Mouse (Mus musculus) stomach, embryonic 16.5 days (tissue): Measurements from ENCODE around the gene Pfn3. TPM values are rescaled to one million over a fixed set of nuclear protein-coding genes. Genes with fewer than 3 reads are reported as not detected.
A peak's percentile ranks its signal among the peaks of the same experiment; 100 is the strongest.

Source experiments
- ATAC-seq: fragments of 200-750 bp; cut with Nextera tagmentation; 2 replicates; pipeline ENCODE4 v1.8.0; 2017; ENCODE audit warnings: moderate number of reproducible peaks, moderate TSS enrichment; ENCODE audit not compliant: insufficient read depth, low FRiP score
- H3K27ac ChIP-seq: fragments of 300-500 bp; sonication (generic); 2 replicates; pipeline ENCODE4 v1.5.1; 2014; ENCODE audit warnings: low read length
- H3K27me3 ChIP-seq: fragments of 300-500 bp; sonication (generic); 2 replicates; pipeline ENCODE4 v1.6.1; 2014; ENCODE audit warnings: low read length, control low read depth, mixed read lengths; ENCODE audit not compliant: control insufficient read depth, insufficient read depth
- H3K36me3 ChIP-seq: fragments of 300-500 bp; sonication (generic); 2 replicates; pipeline ENCODE4 v1.6.1; 2014; ENCODE audit warnings: low read length; ENCODE audit not compliant: control insufficient read depth, insufficient read depth
- H3K4me1 ChIP-seq: fragments of 300-500 bp; sonication (generic); 2 replicates; pipeline ENCODE4 v1.6.1; 2014; ENCODE audit warnings: low read length, control low read depth, mixed read lengths; ENCODE audit not compliant: control insufficient read depth, insufficient read depth
- H3K4me2 ChIP-seq: fragments of 300-500 bp; sonication (generic); 2 replicates; pipeline ENCODE4 v1.6.1; 2014; ENCODE audit warnings: low read depth, low read length, mixed read lengths
- H3K4me3 ChIP-seq: fragments of 300-500 bp; sonication (generic); replicated peaks from 2 replicates; pipeline ENCODE4 v1.5.1; 2014; ENCODE audit warnings: mild to moderate bottlenecking, low read length
- H3K9ac ChIP-seq: fragments of 300-500 bp; sonication (generic); 2 replicates; pipeline ENCODE4 v1.6.1; 2014; ENCODE audit warnings: low read length
- H3K9me3 ChIP-seq: fragments of 300-500 bp; sonication (generic); replicated peaks from 2 replicates; pipeline ENCODE4 v1.6.1; 2016; ENCODE audit warnings: low read length, control low read depth; ENCODE audit not compliant: control insufficient read depth
- WGBS: fragments of 180-500 bp; shearing (Covaris S2); extraction: QIAGEN DNeasy Blood & Tissue Kit; methylation state at CpG from one replicate; pipeline ENCODE4 v1.1.7; 2014; 5-methylcytosine and 5-hydroxymethylcytosine counted together
- polyA plus RNA-seq: library from polyadenylated mRNA; unstranded; fragments of >200 nt; fragmentation: Nextera tagmentation; extraction: Ambion mirVana; gene quantifications from 2 replicates; pipeline ENCODE4 v1.2.1, GENCODE M21; 2015

Pfn3 gene
- polyA plus RNA-seq, 1 experiment from 2014 or later, result not detected

GRCm38 (mm10) chr13:55375877-55376276 is 39.2 kb downstream of the Pfn3 start:
- no peak for ATAC-seq

DNA sequence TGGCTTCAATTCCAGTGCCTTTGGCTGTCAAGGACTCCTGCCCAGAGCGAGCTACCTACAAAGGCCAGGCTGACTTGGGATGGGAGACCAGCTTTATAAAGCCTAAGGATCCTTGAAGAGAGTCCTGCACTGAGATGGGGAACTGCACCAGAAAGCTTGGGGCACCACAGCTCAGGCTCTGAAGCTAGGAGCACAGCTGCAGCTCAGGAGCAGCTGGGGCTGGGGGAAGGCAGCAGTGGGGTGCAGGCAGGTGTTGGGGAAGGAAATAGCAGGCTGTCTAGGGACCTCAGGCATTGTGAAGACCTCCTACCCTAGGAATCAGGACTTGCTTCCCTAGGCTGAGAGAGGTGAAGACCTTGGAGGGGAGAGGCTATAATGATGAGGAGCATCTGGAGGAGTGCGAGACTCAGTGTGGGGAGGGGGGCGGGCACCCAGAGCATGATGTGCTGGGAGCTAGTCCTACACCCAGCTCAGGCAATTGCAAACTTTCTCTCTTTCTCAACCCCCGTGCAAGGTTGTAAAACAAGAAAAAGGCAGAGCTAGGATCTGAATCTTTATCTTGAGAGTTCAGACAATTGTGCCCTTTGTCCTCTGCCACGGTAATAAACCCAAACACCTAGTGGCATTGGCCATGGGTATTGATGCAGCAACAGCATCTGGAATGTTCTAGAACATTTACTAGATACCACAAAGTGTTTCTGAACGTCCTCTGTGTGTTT is 40.7 kb downstream of the Pfn3 start:
- H3K27me3 ChIP-seq, result peaks cover 8% of the 10 kb centered on the region
- peaks cover 3% of the 10 kb centered on the region; the same call in 1 of the 2 replicates for H3K4me1 ChIP-seq
- 52% methylated on average over 6 of the region's 6 CpGs for WGBS
- H3K9ac ChIP-seq, result 0 out of 2 replicates have a peak overlapping the region, but pooled peaks have one; percentile 23
- H3K9me3 ChIP-seq, result no peaks in the 10 kb centered on the region
- H3K4me3 ChIP-seq, result no peak overlapping the region
- no peak overlapping the region for H3K27ac ChIP-seq
- H3K36me3 ChIP-seq, result no peaks in the 10 kb centered on the region
- no peak overlapping the region for H3K4me2 ChIP-seq
- no peak for ATAC-seq

More at GRCm38 (mm10) chr13:55375877-55376276, 39.2 kb downstream of the Pfn3 start:
- H3K4me2 ChIP-seq, result no peak overlapping the region
- no peaks in the 10 kb centered on the region for H3K36me3 ChIP-seq
- no peak overlapping the region for H3K4me3 ChIP-seq
- H3K4me1 ChIP-seq, result no peaks in the 10 kb centered on the region
- H3K27ac ChIP-seq, result no peak overlapping the region
- WGBS, result 70% methylated on average over 2 of the region's 2 CpGs
- no peak overlapping the region for H3K9ac ChIP-seq
- H3K9me3 ChIP-seq, result no peaks in the 10 kb centered on the region
- peaks cover 16% of the 10 kb centered on the region for H3K27me3 ChIP-seq

DNA sequence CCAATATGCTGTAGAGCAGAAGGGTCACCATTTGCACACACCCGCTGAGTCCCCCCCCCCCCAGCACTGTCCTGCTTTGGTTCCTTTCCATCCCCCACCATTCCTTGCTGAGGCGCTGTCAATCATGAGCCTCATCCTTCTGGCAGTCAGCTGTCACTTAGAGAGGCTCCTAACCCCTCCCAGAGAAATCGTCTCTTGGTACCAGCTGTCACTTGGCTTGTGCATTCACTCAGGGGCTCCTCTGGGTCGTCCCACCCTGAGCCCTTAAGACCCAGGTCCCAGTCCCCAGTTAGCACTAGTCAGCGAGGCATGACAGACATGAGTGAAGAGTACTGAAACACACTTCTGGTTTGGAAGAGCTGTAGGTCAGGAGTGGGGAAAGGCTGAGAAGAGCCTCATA is 43.3 kb downstream of the Pfn3 start:
- Histone ChIP-seq H3K4me2 (no peak overlapping the region), H3K36me3 (no peaks in the 10 kb centered on the region), H3K9me3 (no peaks in the 10 kb centered on the region), H3K27ac (no peak overlapping the region), H3K4me1 (peaks cover 3% of the 10 kb centered on the region; the same call in 1 of the 2 replicates), H3K27me3 (no peaks in the 10 kb centered on the region), H3K4me3 (no peak overlapping the region), H3K9ac (no peak overlapping the region)
- ATAC-seq, result no peak
- 61% methylated on average over 5 of the region's 5 CpGs for WGBS

GRCm38 (mm10) chr13:55371007-55371681 is 43.9 kb downstream of the Pfn3 start:
- WGBS, result 56% methylated on average over 8 of the region's 8 CpGs
- no peak for ATAC-seq
- H3K9me3 ChIP-seq, result no peaks in the 10 kb centered on the region
- H3K4me3 ChIP-seq, result no peak overlapping the region
- H3K9ac ChIP-seq, result no peak overlapping the region
- H3K4me2 ChIP-seq, result no peak overlapping the region
- H3K27me3 ChIP-seq, result no peaks in the 10 kb centered on the region
- H3K4me1 ChIP-seq, result peaks cover 3% of the 10 kb centered on the region; the same call in 1 of the 2 replicates
- no peaks in the 10 kb centered on the region for H3K36me3 ChIP-seq
- H3K27ac ChIP-seq, result no peak overlapping the region

DNA sequence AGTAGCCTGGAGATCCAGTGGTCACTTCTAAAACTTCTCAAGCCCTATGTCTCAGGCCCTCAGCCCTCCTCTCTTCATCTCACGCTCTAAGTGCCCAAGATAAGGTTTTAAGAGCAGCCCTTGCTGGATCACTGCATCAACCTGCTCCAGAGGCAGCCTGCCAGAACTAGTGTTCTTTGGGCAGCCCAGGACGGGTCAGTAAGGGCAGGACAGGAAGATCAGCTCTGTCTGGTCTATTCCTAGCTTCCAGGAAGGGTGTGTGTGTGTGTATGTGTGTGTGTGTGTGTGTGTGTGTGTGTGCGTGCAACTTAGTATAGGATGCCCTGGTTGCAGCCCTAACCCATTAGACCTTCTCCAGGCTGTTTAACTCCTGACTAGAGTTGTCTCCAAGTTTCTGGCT is 44.8 kb downstream of the Pfn3 start:
- ATAC-seq, result no peak
- peaks cover 3% of the 10 kb centered on the region; the same call in 1 of the 2 replicates for H3K4me1 ChIP-seq
- peak overlapping the region; percentile 20; the same call in 1 of the 2 replicates for H3K4me3 ChIP-seq
- H3K9ac ChIP-seq, result no peak overlapping the region
- 56% methylated on average over 3 of the region's 3 CpGs for WGBS
- no peaks in the 10 kb centered on the region for H3K9me3 ChIP-seq
- H3K36me3 ChIP-seq, result no peaks in the 10 kb centered on the region
- H3K4me2 ChIP-seq, result no peak overlapping the region
- no peaks in the 10 kb centered on the region for H3K27me3 ChIP-seq
- no peak overlapping the region for H3K27ac ChIP-seq

- no peak within 1 kb of the TSS for H3K4me2 ChIP-seq
- H3K9ac ChIP-seq, result peak within 1 kb of the TSS; percentile 37; the same call in 1 of the 2 replicates
- WGBS, result 51% methylated on average over 13 of the region's 13 CpGs
- no peak for ATAC-seq
- H3K9me3 ChIP-seq, result no peaks in the 10 kb centered on the region
- no peak within 1 kb of the TSS; the same call in 1 of the 2 replicates for H3K27ac ChIP-seq
- H3K36me3 ChIP-seq, result no peaks in the 10 kb centered on the region
- H3K4me3 ChIP-seq, result peak within 1 kb of the TSS; percentile 20
- peaks cover 3% of the 10 kb centered on the region; the same call in 1 of the 2 replicates for H3K4me1 ChIP-seq
- no peaks in the 10 kb centered on the region for H3K27me3 ChIP-seq
These were observed 45.4 kb downstream of the Pfn3 start, which contains the start of gene Rgs14 for GRCm38 (mm10) chr13:55369531-55370114. Rgs14 (plus strand) TSS chr13:55369732.

DNA sequence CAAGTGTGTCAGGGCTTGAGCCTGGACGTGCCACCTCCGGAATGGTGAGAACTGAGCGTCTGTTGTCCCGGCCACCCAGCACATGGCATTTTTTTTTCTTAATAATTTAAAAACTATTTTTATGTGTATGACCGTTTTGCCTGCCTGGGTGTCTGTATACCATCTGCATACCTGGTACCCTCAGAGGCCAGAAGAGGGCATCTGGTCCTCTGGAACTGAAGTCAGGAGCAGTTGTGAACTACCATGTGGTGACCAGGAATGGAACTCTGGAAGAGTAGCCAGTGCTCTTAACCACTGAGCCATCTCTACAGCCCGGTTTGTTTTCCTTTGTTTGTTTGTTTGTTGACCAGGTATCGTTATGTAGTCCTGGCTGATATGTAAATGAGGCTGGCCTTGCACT is 46.6 kb downstream of the Pfn3 start:
- Histone ChIP-seq H3K9me3 (no peaks in the 10 kb centered on the region), H3K4me2 (no peak overlapping the region), H3K9ac (no peak overlapping the region), H3K36me3 (no peaks in the 10 kb centered on the region), H3K4me3 (no peak overlapping the region), H3K4me1 (peaks cover 3% of the 10 kb centered on the region; the same call in 1 of the 2 replicates), H3K27me3 (no peaks in the 10 kb centered on the region), H3K27ac (no peak overlapping the region)
- WGBS, result 67% methylated on average over 7 of the region's 7 CpGs
- no peak for ATAC-seq
